Comparison of ENCODE assay signal across 7 mouse cellular contexts in genomic region chr12:80945996-80946355, GRCm38 (mm10). TPM values are rescaled to one million over a fixed set of nuclear protein-coding genes. Genes with fewer than 3 reads are reported as not detected.
DNase-seq lines count a peak whose midpoint lies in the region; ATAC-seq lines count a peak whose summit lies in the region.

No protein-coding gene starts in this region.

- peak; percentile 97 for DNase-seq in adrenal gland, postnatal 10 days
- DNase-seq in embryonic facial prominence, embryonic 10.5 days (ENCODE audit: low spot score) = peak; percentile 98
- peak; percentile 94 for DNase-seq in kidney, adult 11 months
- DNase-seq in limb, embryonic 11.5 days (ENCODE audit: low spot score) = peak; percentile 97
- DNase-seq in midbrain, embryonic 14.5 days = peak; percentile 99
- peak; percentile 91 to 94 for DNase-seq in spleen, adult 18-20 months

- H3K36me3 ChIP-seq in embryonic facial prominence, embryonic 10.5 days (replicated peaks) = peaks cover 50% of the 10 kb centered on the region
- peaks cover 22% of the 10 kb centered on the region for H3K36me3 ChIP-seq in limb, embryonic 11.5 days (ENCODE audit: control insufficient read depth, insufficient read depth, low read length)
- H3K36me3 ChIP-seq in midbrain, embryonic 14.5 days (ENCODE audit: control insufficient read depth, insufficient read depth, low read length) = peaks cover 31% of the 10 kb centered on the region

- peak overlapping the region; percentile 97 for H3K9ac ChIP-seq in limb, embryonic 11.5 days (ENCODE audit: low read length)
- H3K9ac ChIP-seq in midbrain, embryonic 14.5 days (replicated peaks; ENCODE audit: low read length) = peak overlapping the region; percentile 90

- H3K27ac ChIP-seq in embryonic facial prominence, embryonic 10.5 days (replicated peaks) = peak overlapping the region; percentile 98
- H3K27ac ChIP-seq in limb, embryonic 11.5 days (replicated peaks; ENCODE audit: low read depth, low read length) = peak overlapping the region; percentile 90
- peak overlapping the region; percentile 94 for H3K27ac ChIP-seq in midbrain, embryonic 14.5 days (replicated peaks; ENCODE audit: low read depth, low read length)

- WGBS in embryonic facial prominence, embryonic 10.5 days = under 1% methylated on average over 47 of the region's 47 CpGs
- 0% methylated on average over 47 of the region's 47 CpGs for WGBS in limb, embryonic 11.5 days
- under 1% methylated on average over 45 of the region's 47 CpGs for WGBS in midbrain, embryonic 14.5 days

- H3K27me3 ChIP-seq in embryonic facial prominence, embryonic 10.5 days (replicated peaks; ENCODE audit: low read depth, poor library complexity, severe bottlenecking) = no peaks in the 10 kb centered on the region
- no peaks in the 10 kb centered on the region for H3K27me3 ChIP-seq in limb, embryonic 11.5 days (ENCODE audit: control insufficient read depth, insufficient read depth, low read length)
- H3K27me3 ChIP-seq in midbrain, embryonic 14.5 days (ENCODE audit: control insufficient read depth, insufficient read depth, low read length) = no peaks in the 10 kb centered on the region

- peak overlapping the region; percentile 99 for H3K4me3 ChIP-seq in embryonic facial prominence, embryonic 10.5 days
- peak overlapping the region; percentile 93 for H3K4me3 ChIP-seq in limb, embryonic 11.5 days (ENCODE audit: low read depth, low read length)
- H3K4me3 ChIP-seq in midbrain, embryonic 14.5 days (replicated peaks; ENCODE audit: low read depth, low read length) = peak overlapping the region; percentile 96

- no peaks in the 10 kb centered on the region for H3K9me3 ChIP-seq in embryonic facial prominence, embryonic 10.5 days
- no peaks in the 10 kb centered on the region for H3K9me3 ChIP-seq in limb, embryonic 11.5 days (ENCODE audit: control insufficient read depth, low read length)
- H3K9me3 ChIP-seq in midbrain, embryonic 14.5 days (ENCODE audit: control insufficient read depth, low read length) = no peaks in the 10 kb centered on the region

- H3K4me1 ChIP-seq in embryonic facial prominence, embryonic 10.5 days = peaks cover 11% of the 10 kb centered on the region; the same call in 1 of the 2 replicates
- H3K4me1 ChIP-seq in limb, embryonic 11.5 days (ENCODE audit: control insufficient read depth, insufficient read depth, low read length) = no peaks in the 10 kb centered on the region
- peaks cover 4% of the 10 kb centered on the region for H3K4me1 ChIP-seq in midbrain, embryonic 14.5 days (ENCODE audit: control insufficient read depth, insufficient read depth, low read length)

- peak; percentile 66 for ATAC-seq in granulocyte monocyte progenitor cell, adult 5-6 weeks (replicated peaks; ENCODE audit: poor library complexity, severe bottlenecking)
- peak; percentile 94 for ATAC-seq in limb, embryonic 11.5 days (ENCODE audit: insufficient number of reproducible peaks, low FRiP score, low TSS enrichment, low read depth)
- ATAC-seq in midbrain, embryonic 14.5 days (ENCODE audit: low FRiP score, low TSS enrichment) = peak; percentile 98

- peak overlapping the region; percentile 66 for H3K4me2 ChIP-seq in limb, embryonic 11.5 days (ENCODE audit: low read depth, severe bottlenecking)
- peak overlapping the region; percentile 62 for H3K4me2 ChIP-seq in midbrain, embryonic 14.5 days (ENCODE audit: low read length)

RNA-seq across cellular contexts. Expression of gene Srsf5, which starts 0.7 kb away (rescaled TPM):
- total RNA-seq in adrenal gland, postnatal 10 days (2021) = 100 to 1,000 TPM; 303 to 435 TPM
- polyA plus RNA-seq in embryonic facial prominence, embryonic 10.5 days (2016; fragmentation: Nextera tagmentation; extraction: Ambion mirVana) = 477 and 521 TPM in 2 replicates
- 313 and 360 TPM in 2 replicates for total RNA-seq in granulocyte monocyte progenitor cell, adult 5-6 weeks (2014; fragmentation: Nextera tagmentation)
- total RNA-seq in granulocyte monocyte progenitor cell, adult 5-6 weeks (2017) = 731 and 831 TPM in 2 replicates
- 363 and 435 TPM in 2 replicates for polyA plus RNA-seq in limb, embryonic 11.5 days (2014; fragmentation: Nextera tagmentation; extraction: Ambion mirVana)
- 283 and 294 TPM in 2 replicates for polyA plus RNA-seq in midbrain, embryonic 14.5 days (2014; fragmentation: Nextera tagmentation; extraction: Ambion mirVana)

RNA-seq across cellular contexts. Expression of gene Slc10a1, which starts 22.5 kb away (rescaled TPM):
- 10 to 100 TPM; 24.7 to 77.6 TPM for total RNA-seq in adrenal gland, postnatal 10 days (2021)
- polyA plus RNA-seq in embryonic facial prominence, embryonic 10.5 days (2016; fragmentation: Nextera tagmentation; extraction: Ambion mirVana) = 0.64 and 0.82 TPM in 2 replicates
- not detected in 2 replicates for total RNA-seq in granulocyte monocyte progenitor cell, adult 5-6 weeks (2014; fragmentation: Nextera tagmentation)
- not detected in 2 replicates for total RNA-seq in granulocyte monocyte progenitor cell, adult 5-6 weeks (2017)
- 0.47 and 0.78 TPM in 2 replicates for polyA plus RNA-seq in limb, embryonic 11.5 days (2014; fragmentation: Nextera tagmentation; extraction: Ambion mirVana)
- polyA plus RNA-seq in midbrain, embryonic 14.5 days (2014; fragmentation: Nextera tagmentation; extraction: Ambion mirVana) = 0.49 and 0.50 TPM in 2 replicates

Comparison
In these comparisons a context has a peak if more than half of its experiments do, and no peak if none do; other contexts are left out.
1. Peak in every context shown above with its lines: DNase-seq, ATAC-seq, H3K4me3 ChIP-seq and H3K27ac ChIP-seq.